16 mouse cellular contexts compared by ENCODE assay signal in genomic region chr7:4651581-4651980, GRCm38 (mm10). TPM values are rescaled to one million over a fixed set of nuclear protein-coding genes. Genes with fewer than 3 reads are reported as not detected.
A peak's percentile ranks its signal among the peaks of the same experiment; 100 is the strongest.
DNase-seq lines count a peak whose midpoint lies in the region; ATAC-seq and TF ChIP-seq lines count a peak whose summit lies in the region.
"Had no signal": no experiment of that assay in that cellular context is flagged by ENCODE, and none has a peak within 500 bp of the region (broad histone marks: within the 10 kb centered on the region; RNA-seq: fewer than 3 reads in every experiment).

No protein-coding gene starts in this region.

- DNase-seq in liver, adult 2 months (ENCODE audit: extremely low read depth, low read depth, low spot score), result peak; percentile 47
- DNase-seq in liver, embryonic 11.5 days (ENCODE audit: low spot score), result no peak
- DNase-seq in ES-CJ7 (ENCODE audit: low read depth, low spot score), result peak; percentile 42
- DNase-seq in thymus, postnatal 25 days, result peak; percentile 56
- no peak for DNase-seq in cerebellum, postnatal 4 days (ENCODE audit: low spot score in 2 of 2)
- no peak for DNase-seq in midbrain, embryonic 10.5 days (ENCODE audit: low spot score)
- DNase-seq: adrenal gland, adult 8-10 months; lung, adult 18-20 months; midbrain, embryonic 14.5 days; right cerebral cortex, postnatal 4 days had no signal

- H3K79me2 ChIP-seq in liver, adult 2 months (ENCODE audit: control insufficient read depth, insufficient read depth, low read length), result peaks cover 45% of the 10 kb centered on the region
- peaks cover 84% of the 10 kb centered on the region for H3K79me2 ChIP-seq in macrophage (ENCODE audit: inconsistent target)

- no peaks in the 10 kb centered on the region for H3K36me3 ChIP-seq in liver, adult 2 months (ENCODE audit: control insufficient read depth, insufficient read depth, low read length)
- H3K36me3 ChIP-seq in liver, embryonic 11.5 days (ENCODE audit: control insufficient read depth, insufficient read depth, low read length), result peaks cover 18% of the 10 kb centered on the region
- H3K36me3 ChIP-seq in macrophage (ENCODE audit: inconsistent target), result peaks cover 5% of the 10 kb centered on the region; the same call in 1 of the 2 replicates
- peaks cover 36% of the 10 kb centered on the region for H3K36me3 ChIP-seq in midbrain, embryonic 10.5 days

- no peak for TF ChIP-seq POLR2A in liver, adult 2 months (IDR thresholded peaks at IDR 0.05; ENCODE audit: extremely low read depth, insufficient read depth, low read length)

- H3K9ac ChIP-seq in liver, adult 2 months (ENCODE audit: low read depth, low read length), result no peak overlapping the region
- H3K9ac ChIP-seq in liver, embryonic 11.5 days (ENCODE audit: low read depth, low read length), result no peak overlapping the region
- H3K9ac ChIP-seq: forebrain, embryonic 13.5 days had no signal

- ATAC-seq in liver, embryonic 11.5 days (replicated peaks; ENCODE audit: low FRiP score), result no peak
- no peak for ATAC-seq in megakaryocyte-erythroid progenitor cell, adult 5-6 weeks (replicated peaks; ENCODE audit: low FRiP score, low TSS enrichment, poor library complexity, severe bottlenecking)
- ATAC-seq: forebrain, embryonic 13.5 days had no signal

- H3K4me1 ChIP-seq in liver, adult 2 months (ENCODE audit: control insufficient read depth, insufficient read depth, low read length), result peaks cover 30% of the 10 kb centered on the region
- peaks cover 45% of the 10 kb centered on the region for H3K4me1 ChIP-seq in liver, embryonic 11.5 days (replicated peaks; ENCODE audit: control insufficient read depth, insufficient read depth, low read length)
- peaks cover 7% of the 10 kb centered on the region; the same call in 1 of the 2 replicates for H3K4me1 ChIP-seq in midbrain, embryonic 10.5 days

- H3K27ac ChIP-seq in liver, adult 2 months (replicated peaks; ENCODE audit: insufficient read depth, low read depth, low read length), result no peak overlapping the region; the same call in 1 of the 2 replicates
- no peak overlapping the region for H3K27ac ChIP-seq in liver, embryonic 11.5 days (ENCODE audit: low read depth, low read length)
- H3K27ac ChIP-seq in macrophage, result peak overlapping the region; percentile 97
- no peak overlapping the region for H3K27ac ChIP-seq in midbrain, embryonic 10.5 days (replicated peaks)
- H3K27ac ChIP-seq: embryonic facial prominence, embryonic 10.5 days; forebrain, embryonic 13.5 days had no signal

- no peak for TF ChIP-seq CTCF in liver, adult 2 months (IDR thresholded peaks at IDR 0.05; ENCODE audit: low read depth, low read length)

- H3K9me3 ChIP-seq in liver, embryonic 11.5 days (ENCODE audit: control insufficient read depth, low read length), result no peaks in the 10 kb centered on the region
- no peaks in the 10 kb centered on the region for H3K9me3 ChIP-seq in midbrain, embryonic 10.5 days (replicated peaks)
- H3K9me3 ChIP-seq: embryonic facial prominence, embryonic 10.5 days; forebrain, embryonic 13.5 days had no signal

- no peak overlapping the region for H3K4me2 ChIP-seq in liver, embryonic 11.5 days
- H3K4me2 ChIP-seq: forebrain, embryonic 13.5 days had no signal

- no peaks in the 10 kb centered on the region for H3K27me3 ChIP-seq in liver, adult 2 months (ENCODE audit: control insufficient read depth, insufficient read depth, low read length)
- H3K27me3 ChIP-seq in liver, embryonic 11.5 days (replicated peaks; ENCODE audit: control insufficient read depth, insufficient read depth, low read length), result no peaks in the 10 kb centered on the region
- no peaks in the 10 kb centered on the region for H3K27me3 ChIP-seq in midbrain, embryonic 10.5 days (ENCODE audit: low read depth, poor library complexity, severe bottlenecking)
- H3K27me3 ChIP-seq: forebrain, embryonic 13.5 days had no signal

- WGBS in liver, adult 2 months, result 52% methylated on average over 8 of the region's 8 CpGs
- WGBS in liver, embryonic 11.5 days, result 68% methylated on average over 8 of the region's 8 CpGs
- 18% methylated on average over 8 of the region's 8 CpGs for WGBS in macrophage (ENCODE audit: missing documents)
- 93% methylated on average over 8 of the region's 8 CpGs for WGBS in midbrain, embryonic 10.5 days

- H3K4me3 ChIP-seq in liver, adult 2 months (ENCODE audit: insufficient read depth, low read depth, low read length), result no peak overlapping the region
- H3K4me3 ChIP-seq in liver, embryonic 11.5 days (ENCODE audit: low read depth, low read length), result no peak overlapping the region
- H3K4me3 ChIP-seq in macrophage (ENCODE audit: inconsistent target), result no peak overlapping the region
- no peak overlapping the region for H3K4me3 ChIP-seq in midbrain, embryonic 10.5 days
- H3K4me3 ChIP-seq: embryonic facial prominence, embryonic 10.5 days; forebrain, embryonic 13.5 days had no signal

RNA-seq across cellular contexts. Expression of gene Ppp6r1, which starts 7.2 kb away (rescaled TPM):
- total RNA-seq in liver, adult 2 months (2014; rRNA removed), result 47.6 and 54.2 TPM in 2 replicates
- 77.5 and 79.2 TPM in 2 replicates for polyA plus RNA-seq in liver, adult 2 months (2012; rRNA removed)
- 5.6 and 6.6 TPM in 2 replicates for polyA plus RNA-seq in liver, embryonic 11.5 days (2014; fragmentation: Nextera tagmentation; extraction: Ambion mirVana)
- total RNA-seq in macrophage (2018; cell fraction: chromatin; rRNA removed), result 100 to 1,000 TPM in 25 of 26 experiments, 10 to 100 TPM in 1; 98.1 to 413 (median 178) TPM
- total RNA-seq in macrophage (2018; cell fraction: cytosol; rRNA removed), result 100 to 1,000 TPM in 11 of 26 experiments, 10 to 100 TPM in 15; 71.3 to 140 (median 90.6) TPM
- total RNA-seq in macrophage (2018; cell fraction: nucleus; rRNA removed), result 100 to 1,000 TPM in 17 of 26 experiments, 10 to 100 TPM in 9; 76.1 to 264 (median 129) TPM
- polyA plus RNA-seq in macrophage (2018), result 68.2 to 77.4 TPM (median 74.2 TPM) in 3 replicates
- 81.4 and 118 TPM in 2 replicates for total RNA-seq in megakaryocyte-erythroid progenitor cell, adult 5-6 weeks (2014; fragmentation: Nextera tagmentation)
- total RNA-seq in megakaryocyte-erythroid progenitor cell, adult 5-6 weeks (2017), result 82.5 and 90.9 TPM in 2 replicates
- 9.2 and 9.8 TPM in 2 replicates for polyA plus RNA-seq in midbrain, embryonic 10.5 days (2016; fragmentation: Nextera tagmentation; extraction: Ambion mirVana)

RNA-seq across cellular contexts. Expression of gene Tmem86b, which starts 20.4 kb away (rescaled TPM):
- 39.5 and 55.7 TPM in 2 replicates for total RNA-seq in liver, adult 2 months (2014; rRNA removed)
- polyA plus RNA-seq in liver, adult 2 months (2012; rRNA removed), result 404 and 475 TPM in 2 replicates
- 12.9 and 18.0 TPM in 2 replicates for polyA plus RNA-seq in liver, embryonic 11.5 days (2014; fragmentation: Nextera tagmentation; extraction: Ambion mirVana)
- 10 to 100 TPM; 21.2 to 71.7 (median 39.4) TPM for total RNA-seq in macrophage (2018; cell fraction: chromatin; rRNA removed)
- 1 to 10 TPM in 24 of 26 experiments, under 1 TPM in 2; 0.81 to 3.6 (median 1.7) TPM for total RNA-seq in macrophage (2018; cell fraction: cytosol; rRNA removed)
- 10 to 100 TPM; 17.0 to 69.2 (median 24.3) TPM for total RNA-seq in macrophage (2018; cell fraction: nucleus; rRNA removed)
- 1.4 to 2.3 TPM (median 2.1 TPM) in 3 replicates for polyA plus RNA-seq in macrophage (2018)
- total RNA-seq in megakaryocyte-erythroid progenitor cell, adult 5-6 weeks (2014; fragmentation: Nextera tagmentation), result 17.6 and 19.4 TPM in 2 replicates
- total RNA-seq in megakaryocyte-erythroid progenitor cell, adult 5-6 weeks (2017), result 7.7 and 15.6 TPM in 2 replicates
- polyA plus RNA-seq in midbrain, embryonic 10.5 days (2016; fragmentation: Nextera tagmentation; extraction: Ambion mirVana), result 1.8 and 2.8 TPM in 2 replicates

RNA-seq across cellular contexts. Expression of gene Hspbp1, which starts 33.3 kb away (rescaled TPM):
- total RNA-seq in liver, adult 2 months (2014; rRNA removed), result 18.2 and 25.5 TPM in 2 replicates
- polyA plus RNA-seq in liver, adult 2 months (2012; rRNA removed), result 27.3 and 30.6 TPM in 2 replicates
- 132 and 137 TPM in 2 replicates for polyA plus RNA-seq in liver, embryonic 11.5 days (2014; fragmentation: Nextera tagmentation; extraction: Ambion mirVana)
- 10 to 100 TPM in 16 of 26 experiments, 1 to 10 TPM in 10; 5.5 to 20.2 (median 12.1) TPM for total RNA-seq in macrophage (2018; cell fraction: chromatin; rRNA removed)
- 10 to 100 TPM; 19.5 to 34.9 (median 26.6) TPM for total RNA-seq in macrophage (2018; cell fraction: cytosol; rRNA removed)
- 10 to 100 TPM in 19 of 26 experiments, 1 to 10 TPM in 7; 7.3 to 22.5 (median 12.8) TPM for total RNA-seq in macrophage (2018; cell fraction: nucleus; rRNA removed)
- 13.6 to 44.2 TPM (median 27.9 TPM) in 3 replicates for polyA plus RNA-seq in macrophage (2018)
- 69.0 and 77.0 TPM in 2 replicates for total RNA-seq in megakaryocyte-erythroid progenitor cell, adult 5-6 weeks (2014; fragmentation: Nextera tagmentation)
- 44.9 and 47.4 TPM in 2 replicates for total RNA-seq in megakaryocyte-erythroid progenitor cell, adult 5-6 weeks (2017)
- 132 and 142 TPM in 2 replicates for polyA plus RNA-seq in midbrain, embryonic 10.5 days (2016; fragmentation: Nextera tagmentation; extraction: Ambion mirVana)

RNA-seq across cellular contexts. Expression of gene Brsk1, which starts 38.8 kb away (rescaled TPM):
- 0.07 and 0.09 TPM in 2 replicates for total RNA-seq in liver, adult 2 months (2014; rRNA removed)
- polyA plus RNA-seq in liver, adult 2 months (2012; rRNA removed), result 0.27 and 0.40 TPM in 2 replicates
- polyA plus RNA-seq in liver, embryonic 11.5 days (2014; fragmentation: Nextera tagmentation; extraction: Ambion mirVana), result 0.66 and 1.0 TPM in 2 replicates
- total RNA-seq in macrophage (2018; cell fraction: chromatin; rRNA removed), result 1 to 10 TPM in 1 of 26 experiments, under 1 TPM in 3, not detected in 22; 0.25 to 2.0 (median 0.43) TPM
- under 1 TPM in 1 of 26 experiments, not detected in 25; 0.04 TPM for total RNA-seq in macrophage (2018; cell fraction: cytosol; rRNA removed)
- total RNA-seq in macrophage (2018; cell fraction: nucleus; rRNA removed), result under 1 TPM in 1 of 26 experiments, not detected in 25; 0.34 TPM
- polyA plus RNA-seq in macrophage (2018), result 0.07 TPM in 1 of 3 replicates, not detected in the others
- total RNA-seq in megakaryocyte-erythroid progenitor cell, adult 5-6 weeks (2014; fragmentation: Nextera tagmentation), result not detected in 2 replicates
- total RNA-seq in megakaryocyte-erythroid progenitor cell, adult 5-6 weeks (2017), result not detected in 2 replicates
- polyA plus RNA-seq in midbrain, embryonic 10.5 days (2016; fragmentation: Nextera tagmentation; extraction: Ambion mirVana), result 1.7 and 2.3 TPM in 2 replicates

RNA-seq across cellular contexts. Expression of gene Ptprh, which starts 47.7 kb away (rescaled TPM):
- total RNA-seq in liver, adult 2 months (2014; rRNA removed), result 0.18 TPM in 1 of 2 replicates, not detected in the other
- not detected in 2 replicates for polyA plus RNA-seq in liver, adult 2 months (2012; rRNA removed)
- not detected in 2 replicates for polyA plus RNA-seq in liver, embryonic 11.5 days (2014; fragmentation: Nextera tagmentation; extraction: Ambion mirVana)
- total RNA-seq in macrophage (2018; cell fraction: chromatin; rRNA removed), result not detected
- not detected for total RNA-seq in macrophage (2018; cell fraction: cytosol; rRNA removed)
- total RNA-seq in macrophage (2018; cell fraction: nucleus; rRNA removed), result not detected
- not detected in 3 replicates for polyA plus RNA-seq in macrophage (2018)
- total RNA-seq in megakaryocyte-erythroid progenitor cell, adult 5-6 weeks (2014; fragmentation: Nextera tagmentation), result not detected in 2 replicates
- 0.46 TPM in 1 of 2 replicates, not detected in the other for total RNA-seq in megakaryocyte-erythroid progenitor cell, adult 5-6 weeks (2017)
- not detected in 2 replicates for polyA plus RNA-seq in midbrain, embryonic 10.5 days (2016; fragmentation: Nextera tagmentation; extraction: Ambion mirVana)
- total RNA-seq: adrenal gland, adult 8-10 months; gastrocnemius, postnatal 4 days had no signal
- polyA plus RNA-seq: embryonic facial prominence, embryonic 10.5 days; urinary bladder, adult 2 months had no signal

Comparison
In these comparisons a context has a peak if more than half of its experiments do, and no peak if none do; other contexts are left out.
1. DNase-seq: peak in liver, adult 2 months (single experiment), ES-CJ7 (single experiment) and thymus, postnatal 25 days (single experiment); none in liver, embryonic 11.5 days (single experiment), cerebellum, postnatal 4 days (0 of 2) and midbrain, embryonic 10.5 days (single experiment).
2. RNA of gene Tmem86b, which starts 20.4 kb away (polyA plus RNA-seq): 404 to 475 TPM in liver, adult 2 months; 12.9 to 18.0 TPM in liver, embryonic 11.5 days, 1.8 to 2.8 TPM in midbrain, embryonic 10.5 days and 1.4 to 2.3 TPM in macrophage; every median in the first group is over 10 times any median in the second.